Mouse (Mus musculus): ENCODE results near the gene Gpkow.
"Not testable (repeated sequence)": the region's sequence is repeated elsewhere in the genome, so short reads cannot be mapped to it uniquely, and the experiment has no call there.

Gene Gpkow

GRCm38 (mm10) chrX:7688321-7688720 lies 8.6 kb upstream of the Gpkow start:
- DNase-seq (ENCODE audit: low spot score in 2 of 2), result no peak

GRCm38 (mm10) chrX:7690486-7690885 lies 6.4 kb upstream of the Gpkow start:
- DNase-seq (ENCODE audit: low spot score in 2 of 2), result no peak

GRCm38 (mm10) chrX:7692862-7693261 lies 4.1 kb upstream of the Gpkow start:
- DNase-seq (ENCODE audit: low spot score in 2 of 2), result no peak

GRCm38 (mm10) chrX:7696520-7696919 lies 411 bp upstream of the Gpkow start:
- no peak for DNase-seq (ENCODE audit: low spot score in 2 of 2)

- DNase-seq (ENCODE audit: low spot score in 2 of 2), result peak in 1 of 2 experiments; percentile 13
Observed at GRCm38 (mm10) chrX:7713764-7714134, 16.8 kb downstream of the Gpkow start.

GRCm38 (mm10) chrX:7714135-7714899 lies 17.4 kb downstream of the Gpkow start, which contains the start of gene Wdr45:
TSS of gene Wdr45 (plus strand) at chrX:7714333.
- DNase-seq (ENCODE audit: low spot score in 2 of 2), result peak; percentile 95

GRCm38 (mm10) chrX:7716058-7716457 lies 19.1 kb downstream of the Gpkow start:
- not testable (repeated sequence) for DNase-seq (ENCODE audit: low spot score in 2 of 2)

GRCm38 (mm10) chrX:7721514-7722281 lies 24.8 kb downstream of the Gpkow start, which contains the start of gene Gm45208:
TSS of gene Gm45208 (plus strand) at chrX:7722245.
- peak; percentile 73 to 83 for DNase-seq (ENCODE audit: low spot score in 2 of 2)

GRCm38 (mm10) chrX:7722282-7722611 lies 25.3 kb downstream of the Gpkow start:
- DNase-seq (ENCODE audit: low spot score in 2 of 2), result no peak

- DNase-seq (ENCODE audit: low spot score in 2 of 2), result no peak
Observed at GRCm38 (mm10) chrX:7722691-7723090, 25.8 kb downstream of the Gpkow start.

GRCm38 (mm10) chrX:7724135-7724534 lies 27.2 kb downstream of the Gpkow start:
- DNase-seq (ENCODE audit: low spot score in 2 of 2), result no peak

- no peak for DNase-seq (ENCODE audit: low spot score in 2 of 2)
Observed at GRCm38 (mm10) chrX:7725841-7726240, 28.9 kb downstream of the Gpkow start.

GRCm38 (mm10) chrX:7727176-7727575 lies 30.2 kb downstream of the Gpkow start:
- no peak for DNase-seq (ENCODE audit: low spot score in 2 of 2)

- peak; percentile 85 to 89 for DNase-seq (ENCODE audit: low spot score in 2 of 2)
Observed at GRCm38 (mm10) chrX:7728215-7728921, 31.4 kb downstream of the Gpkow start, which contains the start of gene Praf2. TSS of gene Praf2 (plus strand) at chrX:7728439.

- DNase-seq (ENCODE audit: low spot score in 2 of 2), result no peak
Observed at GRCm38 (mm10) chrX:7728922-7729265, 32.0 kb downstream of the Gpkow start.

GRCm38 (mm10) chrX:7733571-7734156 lies 36.7 kb downstream of the Gpkow start:
- DNase-seq (ENCODE audit: low spot score in 2 of 2), result peak; percentile 29 to 39

GRCm38 (mm10) chrX:7739336-7740081 lies 42.6 kb downstream of the Gpkow start:
- no peak for DNase-seq (ENCODE audit: low spot score in 2 of 2)

- DNase-seq (ENCODE audit: low spot score in 2 of 2), result no peak
Observed at GRCm38 (mm10) chrX:7740082-7740819, 43.3 kb downstream of the Gpkow start.

GRCm38 (mm10) chrX:7741103-7741502 lies 44.2 kb downstream of the Gpkow start:
- DNase-seq (ENCODE audit: low spot score in 2 of 2), result no peak

GRCm38 (mm10) chrX:7743470-7743869 lies 46.5 kb downstream of the Gpkow start:
- no peak for DNase-seq (ENCODE audit: low spot score in 2 of 2)

GRCm38 (mm10) chrX:7744940-7745339 lies 48.0 kb downstream of the Gpkow start:
- no peak for DNase-seq (ENCODE audit: low spot score in 2 of 2)
